Mouse (Mus musculus) neural tube, embryonic 14.5 days (tissue): ENCODE results near the gene C2cd4b. TPM values are rescaled to one million over a fixed set of nuclear protein-coding genes. Genes with fewer than 3 reads are reported as not detected.
A peak's percentile ranks its signal among the peaks of the same experiment; 100 is the strongest.

Experiments
- ATAC-seq: fragments of 200-750 bp; cut with Nextera tagmentation; 2 replicates; pipeline ENCODE4 v1.8.0; 2017; ENCODE audit warnings: low read depth, mild to moderate bottlenecking, moderate TSS enrichment, moderate library complexity
- H3K27ac ChIP-seq: fragments of 300-500 bp; sonication (generic); 2 replicates; pipeline ENCODE4 v1.5.1; 2014; ENCODE audit warnings: low read depth, mild to moderate bottlenecking, control low read depth, low read length, moderate library complexity, mixed read lengths
- H3K27me3 ChIP-seq: fragments of 300-500 bp; sonication (generic); 2 replicates; pipeline ENCODE4 v1.6.1; 2014; ENCODE audit warnings: low read length; ENCODE audit not compliant: control insufficient read depth, insufficient read depth
- H3K36me3 ChIP-seq: fragments of 300-500 bp; sonication (generic); 2 replicates; pipeline ENCODE4 v1.6.1; 2014; ENCODE audit warnings: low read length, mixed read lengths; ENCODE audit not compliant: control insufficient read depth, insufficient read depth
- H3K4me1 ChIP-seq: fragments of 300-500 bp; sonication (generic); 2 replicates; pipeline ENCODE4 v1.6.1; 2014; ENCODE audit warnings: low read length; ENCODE audit not compliant: control insufficient read depth, insufficient read depth
- H3K4me2 ChIP-seq: fragments of 300-500 bp; sonication (generic); 2 replicates; pipeline ENCODE4 v1.6.1; 2014; ENCODE audit warnings: mild to moderate bottlenecking, low read depth, low read length, control low read depth
- H3K4me3 ChIP-seq: fragments of 300-500 bp; sonication (generic); 2 replicates; pipeline ENCODE4 v1.5.1; 2014; ENCODE audit warnings: low read depth, low read length, control low read depth, mixed read lengths
- H3K9ac ChIP-seq: fragments of 300-500 bp; sonication (generic); replicated peaks from 2 replicates; pipeline ENCODE4 v1.6.1; 2014; ENCODE audit warnings: low read depth, mild to moderate bottlenecking, control low read depth, low read length, mixed read lengths
- H3K9me3 ChIP-seq: fragments of 300-500 bp; sonication (generic); 2 replicates; pipeline ENCODE4 v1.6.1; 2016; ENCODE audit warnings: low read length; ENCODE audit not compliant: control insufficient read depth
- WGBS: fragments of 180-500 bp; shearing (Covaris S2); extraction: QIAGEN DNeasy Blood & Tissue Kit; methylation state at CpG from one replicate; pipeline ENCODE4 v1.1.7; 2014; 5-methylcytosine and 5-hydroxymethylcytosine counted together
- polyA plus RNA-seq: library from polyadenylated mRNA; unstranded; fragments of >200 nt; fragmentation: Nextera tagmentation; extraction: Ambion mirVana; gene quantifications from 2 replicates; pipeline ENCODE4 v1.2.1, GENCODE M21; 2014

C2cd4b gene
- polyA plus RNA-seq: 1.6 and 1.9 TPM in 2 replicates

DNA sequence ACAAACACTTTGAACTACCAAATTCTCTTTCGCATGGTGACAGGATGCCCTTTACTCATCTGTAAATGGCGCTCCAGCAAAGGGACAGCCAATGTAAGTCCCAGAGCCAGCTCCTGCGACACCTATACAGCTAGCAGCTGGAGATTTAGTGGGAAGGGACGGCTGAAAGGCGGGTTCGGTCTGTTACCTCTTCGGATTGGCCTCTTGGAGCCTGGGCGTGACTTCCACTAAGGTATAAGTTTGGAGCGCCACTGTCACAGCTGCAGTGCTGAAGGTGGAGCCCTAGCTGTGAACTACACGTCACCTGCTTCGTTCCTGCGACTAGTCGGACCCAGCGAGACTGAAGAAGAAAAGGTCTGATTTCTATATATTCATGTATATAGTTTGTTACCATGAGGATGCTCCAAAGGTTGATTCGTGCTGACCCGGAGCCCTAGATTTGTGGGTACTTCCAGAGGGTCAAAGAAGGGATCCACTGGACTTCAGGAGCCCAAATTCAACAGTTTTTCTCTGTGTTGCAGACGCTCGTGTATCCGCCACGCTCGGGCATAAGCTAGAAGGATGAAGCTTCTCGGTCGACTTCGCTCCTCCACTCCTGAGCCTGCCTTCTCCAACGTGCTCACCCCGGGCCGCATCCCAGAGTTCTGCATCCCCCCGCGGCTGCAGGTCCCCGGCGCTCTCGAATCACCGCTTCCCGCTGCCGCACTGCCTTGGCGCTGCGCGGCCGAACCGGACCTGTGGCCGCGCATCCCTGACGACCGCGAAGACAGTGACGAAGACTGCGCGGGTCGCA lies at the start of gene C2cd4b:
C2cd4b (plus strand) TSS at position 275 of the 793 bp plus-strand sequence.
- H3K36me3 ChIP-seq: no peaks in the 10 kb centered on the region
- ATAC-seq: 0 out of 2 replicates have a peak, but pooled peaks have one; percentile 22
- WGBS: 1% methylated on average over 49 of the region's 49 CpGs

DNA sequence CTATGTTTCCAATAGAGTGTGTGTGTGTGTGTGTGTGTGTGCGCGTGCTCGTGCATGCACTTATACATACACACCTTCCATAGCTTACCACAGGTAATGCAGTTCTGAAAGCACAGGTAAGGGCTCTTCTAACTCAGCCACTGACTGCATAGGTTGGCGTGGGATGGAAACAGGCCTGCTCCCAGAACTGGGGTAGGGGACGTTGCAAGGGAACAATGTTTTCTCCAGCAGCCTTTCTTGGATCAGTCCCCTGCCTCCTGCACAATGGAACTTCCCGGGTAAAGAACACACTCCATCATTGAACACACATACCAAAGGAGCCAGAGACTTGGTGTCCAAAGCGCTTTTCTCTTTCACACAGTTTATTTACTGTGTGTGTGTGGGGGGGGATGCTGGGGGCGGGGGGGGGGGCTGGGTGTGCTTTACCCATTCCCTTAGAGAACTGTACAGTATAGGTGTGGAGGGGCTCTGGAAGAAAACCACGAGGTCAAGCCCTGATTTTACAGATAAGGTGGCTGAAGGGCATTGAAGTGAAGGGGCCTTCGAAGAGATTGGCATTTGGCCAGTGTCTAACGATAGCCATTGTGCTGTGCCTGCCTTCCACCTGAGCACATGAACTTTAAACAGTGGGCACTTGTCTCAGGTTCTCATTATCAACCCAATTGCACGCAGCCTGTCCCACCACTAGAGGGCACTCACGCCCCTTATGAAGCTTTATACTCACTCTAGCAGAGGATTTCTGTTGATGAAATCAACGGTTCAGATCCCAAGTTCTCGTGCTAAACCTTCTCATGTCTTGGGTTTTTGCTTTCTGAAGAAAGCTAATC lies 48.0 kb upstream of the C2cd4b start:
- Histone ChIP-seq H3K4me1 (no peaks in the 10 kb centered on the region), H3K9ac (no peak overlapping the region), H3K4me3 (no peak overlapping the region), H3K27me3 (no peaks in the 10 kb centered on the region), H3K9me3 (no peaks in the 10 kb centered on the region), H3K27ac (no peak overlapping the region), H3K36me3 (no peaks in the 10 kb centered on the region), H3K4me2 (no peak overlapping the region)
- no peak for ATAC-seq
- 44% methylated on average over 15 of the region's 15 CpGs for WGBS

More for the DNA sequence above, at the start of gene C2cd4b:
- Histone ChIP-seq H3K9ac (peak within 1 kb of the TSS; percentile 76), H3K4me3 (peak within 1 kb of the TSS; percentile 60), H3K9me3 (no peaks in the 10 kb centered on the region), H3K4me1 (peaks cover 5% of the 10 kb centered on the region; the same call in 1 of the 2 replicates), H3K4me2 (peak within 1 kb of the TSS; percentile 74), H3K27ac (peak within 1 kb of the TSS; percentile 69), H3K27me3 (peaks cover 8% of the 10 kb centered on the region)

DNA sequence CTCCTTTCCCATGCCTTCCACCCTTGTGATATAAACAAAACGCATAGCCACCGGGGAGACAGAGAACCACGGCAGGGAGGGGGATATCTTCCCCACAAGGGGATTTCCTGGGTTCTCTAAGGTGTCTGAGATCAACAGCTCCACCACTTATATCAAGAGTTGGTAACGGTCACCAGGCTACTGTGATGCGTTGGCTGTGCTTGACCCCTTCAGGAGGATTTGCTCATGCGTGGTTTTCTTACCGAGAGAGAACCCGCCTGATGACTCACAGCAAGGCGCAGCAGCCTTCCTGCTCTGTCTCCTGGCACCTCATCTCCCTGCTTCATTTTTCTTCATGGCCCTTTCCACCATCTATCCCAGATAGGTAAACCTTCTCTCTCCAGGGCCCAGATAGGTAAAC lies 47.1 kb upstream of the C2cd4b start:
- 80% methylated on average over 9 of the region's 9 CpGs for WGBS
- Histone ChIP-seq H3K4me1 (no peaks in the 10 kb centered on the region), H3K27me3 (no peaks in the 10 kb centered on the region), H3K27ac (no peak overlapping the region), H3K36me3 (no peaks in the 10 kb centered on the region), H3K9ac (no peak overlapping the region), H3K9me3 (no peaks in the 10 kb centered on the region), H3K4me2 (no peak overlapping the region), H3K4me3 (no peak overlapping the region)
- no peak for ATAC-seq

GRCm38 (mm10) chr9:67717081-67717480 lies 42.2 kb upstream of the C2cd4b start:
- WGBS: 86% methylated on average over 3 of the region's 3 CpGs
- no peak overlapping the region for H3K27ac ChIP-seq
- H3K9me3 ChIP-seq: no peaks in the 10 kb centered on the region
- H3K36me3 ChIP-seq: no peaks in the 10 kb centered on the region
- H3K27me3 ChIP-seq: no peaks in the 10 kb centered on the region
- no peak overlapping the region for H3K4me2 ChIP-seq
- H3K4me1 ChIP-seq: no peaks in the 10 kb centered on the region
- no peak overlapping the region for H3K4me3 ChIP-seq
- ATAC-seq: no peak
- no peak overlapping the region for H3K9ac ChIP-seq

DNA sequence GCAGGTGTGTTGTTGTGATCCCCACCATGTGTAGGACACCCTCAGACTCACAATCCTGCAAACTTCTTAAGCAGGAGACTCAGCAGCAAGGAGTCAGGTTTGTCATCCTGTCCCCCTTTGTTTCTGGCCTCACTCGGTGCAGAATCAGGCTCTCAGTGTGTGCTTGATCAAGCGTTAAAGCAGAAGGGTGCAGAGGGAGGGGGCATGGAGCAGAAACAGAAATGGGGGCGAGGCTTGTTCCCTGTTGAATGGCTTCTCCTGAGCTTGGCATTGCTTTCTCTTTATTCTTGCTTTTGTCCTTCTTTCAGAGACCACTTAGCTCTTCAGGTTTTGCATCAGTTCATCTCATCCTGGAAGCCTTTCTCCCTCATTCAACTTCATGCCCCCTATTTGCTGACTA lies 40.6 kb upstream of the C2cd4b start:
- no peaks in the 10 kb centered on the region for H3K4me1 ChIP-seq
- H3K9me3 ChIP-seq: no peaks in the 10 kb centered on the region
- no peak for ATAC-seq
- 11% methylated on average over 3 of the region's 3 CpGs for WGBS
- no peak overlapping the region for H3K9ac ChIP-seq
- H3K27ac ChIP-seq: no peak overlapping the region
- no peaks in the 10 kb centered on the region for H3K27me3 ChIP-seq
- H3K4me2 ChIP-seq: no peak overlapping the region
- H3K4me3 ChIP-seq: no peak overlapping the region
- no peaks in the 10 kb centered on the region for H3K36me3 ChIP-seq

DNA sequence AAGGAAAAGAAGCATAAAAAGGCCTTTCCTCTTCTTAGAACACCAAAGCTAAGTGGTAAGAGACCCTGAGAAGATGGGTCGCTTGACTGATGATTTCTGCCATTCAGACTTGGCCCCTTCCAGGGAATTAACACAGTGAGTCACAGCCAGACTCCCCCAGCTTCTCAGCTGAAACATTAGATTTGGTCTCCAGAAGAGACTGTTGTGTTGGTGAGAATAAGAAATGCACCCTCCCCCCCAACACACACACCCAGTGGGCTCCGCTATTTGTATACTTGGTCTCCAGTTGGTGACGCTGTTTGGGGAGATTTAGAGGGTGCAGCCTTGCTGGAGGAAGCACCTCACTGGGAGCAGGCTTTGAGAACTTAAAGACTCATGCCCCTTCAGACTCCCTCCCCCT lies 39.1 kb upstream of the C2cd4b start:
- Histone ChIP-seq H3K27ac (no peak overlapping the region), H3K9ac (no peak overlapping the region), H3K4me1 (no peaks in the 10 kb centered on the region), H3K9me3 (no peaks in the 10 kb centered on the region), H3K4me2 (no peak overlapping the region), H3K27me3 (no peaks in the 10 kb centered on the region), H3K36me3 (no peaks in the 10 kb centered on the region), H3K4me3 (no peak overlapping the region)
- 73% methylated on average over 3 of the region's 3 CpGs for WGBS
- ATAC-seq: no peak

DNA sequence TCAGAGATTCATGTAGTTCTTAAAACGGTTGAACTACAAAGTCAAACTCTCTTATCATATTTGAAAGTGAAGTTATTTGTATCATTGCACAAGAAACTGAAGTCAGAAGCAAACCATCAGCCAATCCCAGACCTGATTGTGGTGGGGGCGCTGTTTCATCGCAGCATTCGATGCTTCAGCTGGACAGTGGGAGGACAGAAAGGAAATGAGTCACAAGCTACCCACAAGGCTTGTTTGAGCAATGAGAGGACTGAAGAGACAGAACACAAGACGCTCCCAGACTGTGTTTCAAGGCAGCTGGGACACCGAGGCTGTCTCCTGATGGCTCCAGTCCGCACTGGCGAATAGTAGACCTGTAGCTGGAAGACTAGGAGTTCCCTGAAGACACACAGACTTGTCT lies 36.9 kb upstream of the C2cd4b start:
- no peak for ATAC-seq
- no peak overlapping the region for H3K4me3 ChIP-seq
- no peaks in the 10 kb centered on the region for H3K27me3 ChIP-seq
- no peaks in the 10 kb centered on the region for H3K4me1 ChIP-seq
- no peak overlapping the region for H3K27ac ChIP-seq
- no peaks in the 10 kb centered on the region for H3K9me3 ChIP-seq
- no peaks in the 10 kb centered on the region for H3K36me3 ChIP-seq
- no peak overlapping the region for H3K9ac ChIP-seq
- WGBS: 88% methylated on average over 8 of the region's 8 CpGs
- H3K4me2 ChIP-seq: no peak overlapping the region

DNA sequence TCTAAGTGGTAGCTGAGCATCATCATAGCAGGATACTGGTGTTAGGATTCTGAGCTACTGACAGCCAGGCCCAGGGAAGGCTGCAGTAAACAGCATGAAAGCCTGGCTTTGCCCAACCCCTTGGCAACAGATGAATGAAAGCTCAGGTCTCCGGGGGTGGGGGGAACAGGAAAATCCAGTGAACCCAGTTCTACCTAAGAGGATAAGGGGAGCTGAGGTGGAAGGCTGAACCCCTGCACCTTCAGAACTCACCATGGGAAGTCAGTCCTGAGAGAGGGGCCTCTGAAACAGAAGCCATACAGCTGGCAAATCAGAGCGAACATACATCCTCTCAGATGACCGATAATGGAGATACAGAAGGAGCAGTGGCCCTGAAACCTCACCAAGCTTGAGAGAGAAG lies 34.0 kb upstream of the C2cd4b start:
- WGBS: 77% methylated on average over 3 of the region's 3 CpGs
- Histone ChIP-seq H3K9me3 (no peaks in the 10 kb centered on the region), H3K4me1 (no peaks in the 10 kb centered on the region), H3K36me3 (no peaks in the 10 kb centered on the region), H3K4me3 (no peak overlapping the region), H3K27ac (no peak overlapping the region), H3K9ac (no peak overlapping the region), H3K4me2 (no peak overlapping the region), H3K27me3 (no peaks in the 10 kb centered on the region)
- ATAC-seq: no peak

DNA sequence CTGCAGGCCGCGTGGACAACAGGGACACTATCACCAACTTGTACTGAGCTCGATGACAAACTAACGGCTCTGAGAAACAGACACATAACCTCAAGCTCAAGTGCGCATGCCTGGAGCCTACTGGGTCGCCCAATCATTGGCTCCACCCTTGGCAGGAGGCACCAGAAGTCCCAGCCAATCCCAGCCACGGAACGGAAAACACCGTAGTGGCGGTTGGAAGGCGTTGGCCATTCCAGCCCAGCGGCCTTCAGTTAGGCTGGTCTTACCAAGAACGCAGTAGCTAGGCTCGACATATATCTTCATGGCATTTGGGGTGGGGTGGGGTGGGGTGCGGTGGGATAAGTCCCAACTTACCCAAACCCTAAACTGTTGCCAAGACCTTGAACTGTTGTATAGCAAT lies 25.5 kb upstream of the C2cd4b start:
- Histone ChIP-seq H3K4me1 (no peaks in the 10 kb centered on the region), H3K27me3 (no peaks in the 10 kb centered on the region)
- WGBS: 93% methylated on average over 15 of the region's 15 CpGs

More for the DNA sequence above, 25.5 kb upstream of the C2cd4b start:
- H3K36me3 ChIP-seq: no peaks in the 10 kb centered on the region
- H3K4me3 ChIP-seq: no peak overlapping the region
- H3K4me2 ChIP-seq: no peak overlapping the region
- no peaks in the 10 kb centered on the region for H3K9me3 ChIP-seq
- H3K9ac ChIP-seq: no peak overlapping the region
- H3K27ac ChIP-seq: no peak overlapping the region
- ATAC-seq: no peak
